Mouse (Mus musculus): Measurements from ENCODE around the gene Tmc2.
A peak's percentile ranks its signal among the peaks of the same experiment; 100 is the strongest.

Gene Tmc2

GRCm38 (mm10) chr2:130256762-130257161 is 61.8 kb downstream of the Tmc2 start:
- no peak for DNase-seq

GRCm38 (mm10) chr2:130260822-130261221 is 65.8 kb downstream of the Tmc2 start:
- DNase-seq: no peak

- no peak for DNase-seq
Measured at GRCm38 (mm10) chr2:130261914-130262313, 66.9 kb downstream of the Tmc2 start.

GRCm38 (mm10) chr2:130262398-130262797 is 67.4 kb downstream of the Tmc2 start:
- no peak for DNase-seq

GRCm38 (mm10) chr2:130265520-130265919 is 70.5 kb downstream of the Tmc2 start:
- DNase-seq: no peak

GRCm38 (mm10) chr2:130268074-130268473 is 73.1 kb downstream of the Tmc2 start:
- no peak for DNase-seq

- peak; percentile 17 for DNase-seq
Measured at GRCm38 (mm10) chr2:130273732-130274131, 78.7 kb downstream of the Tmc2 start.

GRCm38 (mm10) chr2:130274149-130274861 is 79.3 kb downstream of the Tmc2 start, which contains the start of gene Nop56:
Gene Nop56, plus strand, starts transcription at chr2:130274430.
- peak; percentile 98 for DNase-seq

GRCm38 (mm10) chr2:130274862-130275261 is 79.9 kb downstream of the Tmc2 start:
- no peak for DNase-seq

- peak; percentile 78 for DNase-seq
Measured at GRCm38 (mm10) chr2:130275649-130276048, 80.7 kb downstream of the Tmc2 start.

GRCm38 (mm10) chr2:130279600-130280091 is 84.7 kb downstream of the Tmc2 start:
- no peak for DNase-seq

GRCm38 (mm10) chr2:130280224-130280623 is 85.2 kb downstream of the Tmc2 start:
- no peak for DNase-seq

- DNase-seq: peak; percentile 29
Measured at GRCm38 (mm10) chr2:130280818-130281217, 85.8 kb downstream of the Tmc2 start.

GRCm38 (mm10) chr2:130283854-130284654 is 89.1 kb downstream of the Tmc2 start, which contains the start of gene Idh3b:
Gene Idh3b, minus strand, starts transcription at chr2:130284547.
- DNase-seq: peak; percentile 87

- DNase-seq: no peak
Measured at GRCm38 (mm10) chr2:130289086-130289485, 94.1 kb downstream of the Tmc2 start.

- DNase-seq: peak; percentile 68
Measured at GRCm38 (mm10) chr2:130291434-130291833, 96.4 kb downstream of the Tmc2 start.

- DNase-seq: no peak
Measured at GRCm38 (mm10) chr2:130293009-130293408, 98.0 kb downstream of the Tmc2 start.

GRCm38 (mm10) chr2:130293486-130293885 is 98.5 kb downstream of the Tmc2 start:
- no peak for DNase-seq

- DNase-seq: no peak
Measured at GRCm38 (mm10) chr2:130294218-130294935, 99.4 kb downstream of the Tmc2 start.

GRCm38 (mm10) chr2:130294936-130295277 is 99.9 kb downstream of the Tmc2 start, which contains the start of gene Ebf4:
Gene Ebf4, plus strand, starts transcription at chr2:130295169.
- peak; percentile 71 for DNase-seq

GRCm38 (mm10) chr2:130295331-130296133 is 100.5 kb downstream of the Tmc2 start:
- DNase-seq: peak; percentile 68

GRCm38 (mm10) chr2:130296134-130296745 is 101.2 kb downstream of the Tmc2 start:
- DNase-seq: no peak
